Comparison of ENCODE assay signal across 17 mouse cellular contexts in the genomic region with DNA sequence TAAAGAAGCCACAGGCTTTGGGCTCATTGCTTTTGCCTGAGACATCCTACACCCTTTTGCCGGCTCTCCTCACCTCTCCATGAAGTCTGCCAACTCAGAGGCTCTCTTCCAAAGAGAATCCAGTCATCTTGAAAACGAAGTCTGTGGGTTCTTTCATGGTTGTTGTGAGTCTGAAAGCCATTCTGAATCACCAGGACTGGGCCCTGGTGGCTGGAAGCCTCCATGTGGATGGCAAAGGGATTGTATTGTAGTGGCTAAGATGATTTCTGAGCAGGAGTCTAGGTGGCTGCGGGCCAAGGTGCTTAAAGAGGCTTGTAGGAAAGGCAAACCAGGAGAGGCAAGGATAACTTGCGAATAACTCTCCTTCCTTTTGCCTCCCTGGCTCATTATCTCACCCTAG. TPM values are rescaled to one million over a fixed set of nuclear protein-coding genes. Genes with fewer than 3 reads are reported as not detected.
DNase-seq lines count a peak whose midpoint lies in the region; ATAC-seq and TF ChIP-seq lines count a peak whose summit lies in the region.
"Had no signal": no experiment of that assay in that cellular context is flagged by ENCODE, and none has a peak within 500 bp of the region (broad histone marks: within the 10 kb centered on the region; RNA-seq: fewer than 3 reads in every experiment).

No protein-coding gene starts in this region.

- H3K4me3 ChIP-seq in MEL (ENCODE audit: control insufficient read depth in 1 of 2, insufficient read depth in 1 of 2, low read depth in 2 of 2, low read length in 2 of 2) (peak overlapping the region in 1 of 2 experiments; percentile 57; a peak in 3 of 4 replicates), myocyte (peak overlapping the region; percentile 73)
- no peak overlapping the region for H3K4me3 ChIP-seq in intestine, postnatal 0 days (ENCODE audit: low read depth, low read length)
- H3K4me3 ChIP-seq in midbrain, embryonic 13.5 days (replicated peaks): no peak overlapping the region
- H3K4me3 ChIP-seq: embryonic facial prominence, embryonic 10.5 days; heart, adult 2 months; lung, embryonic 15.5 days had no signal

- TF ChIP-seq EP300 in MEL (IDR thresholded peaks at IDR 0.05; ENCODE audit: low read depth in 1 of 2, low read length in 2 of 2): no peak

- no peaks in the 10 kb centered on the region for H3K9me3 ChIP-seq in MEL (replicated peaks; ENCODE audit: insufficient read depth, low read length)
- H3K9me3 ChIP-seq in intestine, postnatal 0 days (ENCODE audit: control insufficient read depth): 0 out of 2 replicates have a peak, but pooled peaks cover 2% of the 10 kb centered on the region
- H3K9me3 ChIP-seq in midbrain, embryonic 13.5 days: no peaks in the 10 kb centered on the region
- H3K9me3 ChIP-seq: embryonic facial prominence, embryonic 10.5 days; lung, embryonic 15.5 days had no signal

- H3K27me3 ChIP-seq in MEL (ENCODE audit: control insufficient read depth in 1 of 2, insufficient read depth in 2 of 2, low read length in 2 of 2) (no peaks in the 10 kb centered on the region), myocyte (ENCODE audit: control insufficient read depth, insufficient read depth, insufficient read length) (no peaks in the 10 kb centered on the region)
- H3K27me3 ChIP-seq in intestine, postnatal 0 days (replicated peaks; ENCODE audit: control insufficient read depth, insufficient read depth, low read length): peaks cover 100% of the 10 kb centered on the region
- peaks cover 100% of the 10 kb centered on the region for H3K27me3 ChIP-seq in midbrain, embryonic 13.5 days

- ATAC-seq in intestine, postnatal 0 days: no peak
- no peak for ATAC-seq in midbrain, embryonic 13.5 days
- ATAC-seq: inflammation-experienced regulatory T-cells, adult 6 months had no signal

- intact Hi-C loops in gastrocnemius, postnatal 14 days (cut with DNase I; ENCODE audit: low total_unique reads): no loop called here

- peak; percentile 54 for DNase-seq in gastrocnemius, postnatal 14 days
- DNase-seq in gastrocnemius, postnatal 4 days (ENCODE audit: low spot score in 2 of 2): no peak
- peak; percentile 66 for DNase-seq in MEL (ENCODE audit: low read depth, low spot score)
- DNase-seq in cerebellum, adult 9-10 months: no peak
- DNase-seq in heart, postnatal 4 days: no peak
- DNase-seq: cerebellum, adult 9-11 months; heart, adult 2 months; heart, postnatal 36 days; thymus, postnatal 25 days had no signal

- peaks cover 0 to 35% of the 10 kb centered on the region in 2 experiments; a peak in 2 of 4 replicates for H3K36me3 ChIP-seq in MEL (ENCODE audit: control insufficient read depth in 1 of 2, insufficient read depth in 2 of 2, low read length in 2 of 2)
- H3K36me3 ChIP-seq in intestine, postnatal 0 days (ENCODE audit: control insufficient read depth, insufficient read depth): no peaks in the 10 kb centered on the region
- no peaks in the 10 kb centered on the region for H3K36me3 ChIP-seq in myocyte (ENCODE audit: control insufficient read depth, insufficient read depth)
- no peaks in the 10 kb centered on the region for H3K36me3 ChIP-seq in midbrain, embryonic 13.5 days
- H3K36me3 ChIP-seq: embryonic facial prominence, embryonic 10.5 days; lung, embryonic 15.5 days had no signal

- H3K79me2 ChIP-seq in MEL (ENCODE audit: control insufficient read depth, insufficient read depth, low read length, poor library complexity) (peaks cover 27% of the 10 kb centered on the region), myocyte (ENCODE audit: control insufficient read depth, insufficient read depth) (peaks cover 74% of the 10 kb centered on the region)

- 24% methylated on average over 4 of the region's 4 CpGs for WGBS in intestine, postnatal 0 days
- WGBS in midbrain, embryonic 13.5 days: 3% methylated on average over 4 of the region's 4 CpGs

- peak overlapping the region; percentile 66; the same call in 1 of the 2 replicates for H3K4me2 ChIP-seq in intestine, postnatal 0 days (replicated peaks; ENCODE audit: low read depth)
- H3K4me2 ChIP-seq in myocyte (ENCODE audit: low read depth): peak overlapping the region; percentile 98
- H3K4me2 ChIP-seq in midbrain, embryonic 13.5 days (replicated peaks): no peak overlapping the region
- H3K4me2 ChIP-seq: lung, embryonic 15.5 days had no signal

- H3K27ac ChIP-seq in MEL (ENCODE audit: control insufficient read depth, low read depth, low read length): peak overlapping the region; percentile 63
- H3K27ac ChIP-seq in intestine, postnatal 0 days (ENCODE audit: low read depth, low read length): no peak overlapping the region
- no peak overlapping the region for H3K27ac ChIP-seq in midbrain, embryonic 13.5 days
- H3K27ac ChIP-seq: embryonic facial prominence, embryonic 10.5 days; heart, adult 2 months; lung, embryonic 15.5 days had no signal

- peak overlapping the region; percentile 60 for H3K9ac ChIP-seq in MEL (ENCODE audit: control insufficient read depth, low read depth, low read length, poor library complexity, severe bottlenecking)
- H3K9ac ChIP-seq in intestine, postnatal 0 days (ENCODE audit: low read depth, low read length): no peak overlapping the region
- no peak overlapping the region for H3K9ac ChIP-seq in midbrain, embryonic 13.5 days (replicated peaks)
- H3K9ac ChIP-seq: lung, embryonic 15.5 days had no signal

- no peak for TF ChIP-seq RAD21 in MEL (IDR thresholded peaks at IDR 0.05; ENCODE audit: low read depth, low read length)

- H3K4me1 ChIP-seq in MEL (ENCODE audit: control insufficient read depth in 1 of 2, insufficient read depth in 2 of 2, low read length in 2 of 2): peaks cover 24 to 38% of the 10 kb centered on the region in 2 experiments
- no peaks in the 10 kb centered on the region for H3K4me1 ChIP-seq in intestine, postnatal 0 days (replicated peaks; ENCODE audit: control insufficient read depth, insufficient read depth, low read length)
- peaks cover 7% of the 10 kb centered on the region for H3K4me1 ChIP-seq in midbrain, embryonic 13.5 days (replicated peaks)

- TF ChIP-seq POLR2A in MEL (IDR thresholded peaks at IDR 0.05; ENCODE audit: control insufficient read depth in 1 of 2, insufficient read depth in 1 of 2, low read depth in 1 of 2, low read length in 2 of 2, poor library complexity in 1 of 2): no peak
- TF ChIP-seq POLR2A in myocyte (IDR thresholded peaks at IDR 0.05; ENCODE audit: insufficient read length, low read depth): no peak

- no peak for TF ChIP-seq CTCF in MEL (IDR thresholded peaks at IDR 0.05 in 2 of 3, conservative IDR thresholded peaks at IDR 0.05 in 1 of 3; ENCODE audit: control insufficient read depth in 1 of 3, insufficient read depth in 1 of 3, low read depth in 2 of 3, low read length in 3 of 3, poor library complexity in 1 of 3, severe bottlenecking in 1 of 3)
- 0 out of 2 replicates have a peak, but pooled peaks have one; percentile 16 for TF ChIP-seq CTCF in intestine, postnatal 0 days (IDR thresholded peaks at IDR 0.05; ENCODE audit: low read depth)

- no peak overlapping the region for H3ac ChIP-seq in myocyte (ENCODE audit: control insufficient read depth, insufficient read length)

RNA-seq across cellular contexts. Expression of gene Hoxc6, which starts 4.1 kb away (rescaled TPM):
- total RNA-seq in gastrocnemius, postnatal 14 days (2021): 1 to 10 TPM; 5.2 to 5.9 TPM
- total RNA-seq in gastrocnemius, postnatal 4 days (2021): 10 to 100 TPM; 12.7 to 12.8 TPM
- 1.7 and 2.3 TPM in 2 replicates for total RNA-seq in MEL (2012; rRNA removed)
- polyA plus RNA-seq in MEL (2012; ENCODE audit: insufficient read depth in 1 of 2, insufficient read length in 2 of 2, low read depth in 1 of 2, low replicate concordance in 2 of 2, missing spikeins in 1 of 2): 1 to 10 TPM in 1 of 2 experiments, not detected in 1; 9.4 TPM
- 3.0 and 3.5 TPM in 2 replicates for polyA plus RNA-seq in intestine, postnatal 0 days (2015; fragmentation: Nextera tagmentation; extraction: Ambion mirVana)
- 14.0 TPM for polyA plus RNA-seq in myocyte (2012; fragmentation: generic; extraction: Trizol)
- polyA plus RNA-seq in midbrain, embryonic 13.5 days (2015; fragmentation: Nextera tagmentation; extraction: Ambion mirVana): not detected in 2 replicates
- total RNA-seq in heart, postnatal 4 days (2021): under 1 TPM in 1 of 2 experiments, not detected in 1; 0.16 TPM
- total RNA-seq: heart, adult 2 months; left cerebral cortex, adult 18-20 months; liver, adult 2 months had no signal
- polyA plus RNA-seq: embryonic facial prominence, embryonic 10.5 days; heart, adult 2 months; inflammation-experienced regulatory T-cells, adult 6 months; liver, adult 2 months had no signal

RNA-seq across cellular contexts. Expression of gene Hoxc8, which starts 11.7 kb away (rescaled TPM):
- 1 to 10 TPM; 1.1 to 1.2 TPM for total RNA-seq in gastrocnemius, postnatal 14 days (2021)
- total RNA-seq in gastrocnemius, postnatal 4 days (2021): 1 to 10 TPM; 3.2 to 3.3 TPM
- 0.26 and 0.31 TPM in 2 replicates for total RNA-seq in MEL (2012; rRNA removed)
- polyA plus RNA-seq in MEL (2012; ENCODE audit: insufficient read depth in 1 of 2, insufficient read length in 2 of 2, low read depth in 1 of 2, low replicate concordance in 2 of 2, missing spikeins in 1 of 2): 1 to 10 TPM in 1 of 2 experiments, not detected in 1; 1.7 TPM
- polyA plus RNA-seq in intestine, postnatal 0 days (2015; fragmentation: Nextera tagmentation; extraction: Ambion mirVana): 3.5 and 4.6 TPM in 2 replicates
- 0.71 TPM for polyA plus RNA-seq in myocyte (2012; fragmentation: generic; extraction: Trizol)
- not detected in 2 replicates for polyA plus RNA-seq in midbrain, embryonic 13.5 days (2015; fragmentation: Nextera tagmentation; extraction: Ambion mirVana)
- not detected for total RNA-seq in heart, postnatal 4 days (2021)
- total RNA-seq: heart, adult 2 months; heart, postnatal 36 days; left cerebral cortex, adult 18-20 months; liver, adult 2 months had no signal
- polyA plus RNA-seq: embryonic facial prominence, embryonic 10.5 days; heart, adult 2 months; liver, adult 2 months; lung, embryonic 15.5 days had no signal

RNA-seq across cellular contexts. Expression of gene Hoxc4, which starts 16.6 kb away (rescaled TPM):
- total RNA-seq in gastrocnemius, postnatal 14 days (2021): 1 to 10 TPM; 3.8 to 5.0 TPM
- total RNA-seq in gastrocnemius, postnatal 4 days (2021): 1 to 10 TPM; 6.9 to 8.2 TPM
- total RNA-seq in MEL (2012; rRNA removed): 2.5 and 2.6 TPM in 2 replicates
- polyA plus RNA-seq in MEL (2012; ENCODE audit: insufficient read depth in 1 of 2, insufficient read length in 2 of 2, low read depth in 1 of 2, low replicate concordance in 2 of 2, missing spikeins in 1 of 2) (1 to 10 TPM in 1 of 2 experiments, not detected in 1; 9.4 TPM), myocyte (2012; fragmentation: generic; extraction: Trizol) (3.6 TPM)
- 4.8 and 5.2 TPM in 2 replicates for polyA plus RNA-seq in intestine, postnatal 0 days (2015; fragmentation: Nextera tagmentation; extraction: Ambion mirVana)
- 0.10 and 0.11 TPM in 2 replicates for polyA plus RNA-seq in midbrain, embryonic 13.5 days (2015; fragmentation: Nextera tagmentation; extraction: Ambion mirVana)
- under 1 TPM in 1 of 2 experiments, not detected in 1; 0.14 TPM for total RNA-seq in heart, postnatal 4 days (2021)
- total RNA-seq: heart, adult 2 months; heart, postnatal 36 days; left cerebral cortex, adult 18-20 months; liver, adult 2 months had no signal
- polyA plus RNA-seq: inflammation-experienced regulatory T-cells, adult 6 months; liver, adult 2 months had no signal

RNA-seq across cellular contexts. Expression of gene Hoxc9, which starts 25.9 kb away (rescaled TPM):
- total RNA-seq in gastrocnemius, postnatal 14 days (2021): 1 to 10 TPM; 5.7 to 5.8 TPM
- 1 to 10 TPM; 8.4 to 8.6 TPM for total RNA-seq in gastrocnemius, postnatal 4 days (2021)
- total RNA-seq in MEL (2012; rRNA removed): 3.2 and 4.1 TPM in 2 replicates
- polyA plus RNA-seq in MEL (2012; ENCODE audit: insufficient read depth in 1 of 2, insufficient read length in 2 of 2, low read depth in 1 of 2, low replicate concordance in 2 of 2, missing spikeins in 1 of 2) (100 to 1,000 TPM in 1 of 2 experiments, 1 to 10 TPM in 1; 9.5 to 400 TPM), myocyte (2012; fragmentation: generic; extraction: Trizol) (10.5 TPM)
- polyA plus RNA-seq in intestine, postnatal 0 days (2015; fragmentation: Nextera tagmentation; extraction: Ambion mirVana): 0.43 and 0.58 TPM in 2 replicates
- not detected in 2 replicates for polyA plus RNA-seq in midbrain, embryonic 13.5 days (2015; fragmentation: Nextera tagmentation; extraction: Ambion mirVana)
- total RNA-seq in heart, postnatal 4 days (2021): not detected
- total RNA-seq: heart, adult 2 months; heart, postnatal 36 days; left cerebral cortex, adult 18-20 months; liver, adult 2 months had no signal
- polyA plus RNA-seq: embryonic facial prominence, embryonic 10.5 days; heart, adult 2 months; inflammation-experienced regulatory T-cells, adult 6 months; liver, adult 2 months; lung, embryonic 15.5 days had no signal

RNA-seq across cellular contexts. Expression of gene Hoxc5, which starts 34.9 kb away (rescaled TPM):
- total RNA-seq in gastrocnemius, postnatal 14 days (2021): 1 to 10 TPM; 1.4 to 1.8 TPM
- 1 to 10 TPM; 4.1 to 5.0 TPM for total RNA-seq in gastrocnemius, postnatal 4 days (2021)
- total RNA-seq in MEL (2012; rRNA removed): 0.46 and 0.56 TPM in 2 replicates
- polyA plus RNA-seq in MEL (2012; ENCODE audit: insufficient read depth in 1 of 2, insufficient read length in 2 of 2, low read depth in 1 of 2, low replicate concordance in 2 of 2, missing spikeins in 1 of 2): 1 to 10 TPM in 1 of 2 experiments, not detected in 1; 3.0 TPM
- 3.4 and 3.9 TPM in 2 replicates for polyA plus RNA-seq in intestine, postnatal 0 days (2015; fragmentation: Nextera tagmentation; extraction: Ambion mirVana)
- polyA plus RNA-seq in myocyte (2012; fragmentation: generic; extraction: Trizol): 1.2 TPM
- 0.09 TPM in 1 of 2 replicates, not detected in the other for polyA plus RNA-seq in midbrain, embryonic 13.5 days (2015; fragmentation: Nextera tagmentation; extraction: Ambion mirVana)
- not detected for total RNA-seq in heart, postnatal 4 days (2021)
- total RNA-seq: heart, adult 2 months; heart, postnatal 36 days; left cerebral cortex, adult 18-20 months had no signal
- polyA plus RNA-seq: inflammation-experienced regulatory T-cells, adult 6 months; liver, adult 2 months had no signal

Comparison
In these comparisons a context has a peak if more than half of its experiments do, and no peak if none do; other contexts are left out.
1. DNase-seq: peak in gastrocnemius, postnatal 14 days (single experiment) and MEL (single experiment); none in gastrocnemius, postnatal 4 days (0 of 2), cerebellum, adult 9-10 months (single experiment) and heart, postnatal 4 days (single experiment).